In the genomic region with DNA sequence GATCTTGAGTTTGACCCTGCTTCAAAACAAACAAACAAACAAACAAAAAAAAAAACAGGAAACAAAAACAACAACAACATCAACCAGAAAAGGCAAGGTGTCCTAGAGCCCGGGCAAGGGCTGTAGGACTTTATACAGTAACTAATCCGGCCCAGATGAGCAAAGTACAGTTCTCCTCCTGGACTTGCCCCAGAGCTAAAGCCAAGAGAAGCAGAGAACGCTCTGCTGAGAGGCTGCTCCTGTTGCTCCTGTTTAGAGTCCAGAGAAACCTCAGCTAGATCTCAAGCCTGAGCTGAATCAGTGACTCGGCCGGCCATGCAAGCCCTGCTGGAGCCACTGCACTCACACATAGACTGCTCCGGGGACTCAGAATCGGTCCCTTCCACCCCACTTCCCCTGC, we compare ENCODE assay signal across 23 mouse cellular contexts. TPM values are rescaled to one million over a fixed set of nuclear protein-coding genes. Genes with fewer than 3 reads are reported as not detected.
A peak's percentile ranks its signal among the peaks of the same experiment; 100 is the strongest.
DNase-seq lines count a peak whose midpoint lies in the region; ATAC-seq and TF ChIP-seq lines count a peak whose summit lies in the region.
"Had no signal": no experiment of that assay in that cellular context is flagged by ENCODE, and none has a peak within 500 bp of the region (broad histone marks: within the 10 kb centered on the region; RNA-seq: fewer than 3 reads in every experiment).

No protein-coding gene starts in this region.

- H3K27me3 ChIP-seq in kidney, adult 2 months (replicated peaks; ENCODE audit: control insufficient read depth, insufficient read depth, low read length) = no peaks in the 10 kb centered on the region
- H3K27me3 ChIP-seq in kidney, embryonic 16.5 days (ENCODE audit: insufficient read depth, low read length) = no peaks in the 10 kb centered on the region
- H3K27me3 ChIP-seq in kidney, embryonic 15.5 days = no peaks in the 10 kb centered on the region
- H3K27me3 ChIP-seq in hindbrain, postnatal 0 days (ENCODE audit: insufficient read depth, low read length) = no peaks in the 10 kb centered on the region
- H3K27me3 ChIP-seq: limb, embryonic 12.5 days; lung, embryonic 15.5 days had no signal

- no peak for ATAC-seq in kidney, embryonic 16.5 days (ENCODE audit: low FRiP score, low TSS enrichment)
- 0 out of 2 replicates have a peak, but pooled peaks have one; percentile 12 for ATAC-seq in granulocyte monocyte progenitor cell, adult 5-6 weeks (replicated peaks; ENCODE audit: poor library complexity, severe bottlenecking)
- ATAC-seq in kidney, embryonic 15.5 days (replicated peaks; ENCODE audit: low FRiP score) = no peak
- ATAC-seq in megakaryocyte progenitor cell, adult 5-6 weeks (replicated peaks; ENCODE audit: poor library complexity) = 0 out of 2 replicates have a peak, but pooled peaks have one; percentile 13
- ATAC-seq in hindbrain, postnatal 0 days = no peak
- ATAC-seq: forebrain, embryonic 14.5 days; hindbrain, embryonic 16.5 days; midbrain, embryonic 16.5 days had no signal

- H3K4me3 ChIP-seq in kidney, adult 2 months (ENCODE audit: insufficient read depth, low read depth, low read length) = no peak overlapping the region
- no peak overlapping the region for H3K4me3 ChIP-seq in kidney, embryonic 16.5 days (ENCODE audit: low read length)
- no peak overlapping the region for H3K4me3 ChIP-seq in kidney, embryonic 15.5 days (replicated peaks)
- no peak overlapping the region for H3K4me3 ChIP-seq in hindbrain, postnatal 0 days (ENCODE audit: low read length)
- H3K4me3 ChIP-seq: embryonic facial prominence, embryonic 10.5 days; layer of hippocampus, adult 2 months; left cerebral cortex, adult 2 months; limb, embryonic 12.5 days; lung, embryonic 15.5 days had no signal

- H3K4me2 ChIP-seq in kidney, embryonic 16.5 days (replicated peaks; ENCODE audit: low read depth, low read length) = no peak overlapping the region
- no peak overlapping the region for H3K4me2 ChIP-seq in kidney, embryonic 15.5 days
- no peak overlapping the region for H3K4me2 ChIP-seq in hindbrain, postnatal 0 days (ENCODE audit: low read depth, low read length)
- H3K4me2 ChIP-seq: limb, embryonic 12.5 days; lung, embryonic 15.5 days had no signal

- no peak for TF ChIP-seq POLR2A in kidney, adult 2 months (IDR thresholded peaks at IDR 0.05; ENCODE audit: low read depth, low read length)

- peak; percentile 88 for DNase-seq in kidney, adult 2 months
- no peak for DNase-seq in hindbrain, postnatal 0 days (ENCODE audit: low spot score)
- no peak for DNase-seq in ovary, adult 18-20 months (ENCODE audit: low spot score)
- DNase-seq: cerebellum, adult 11 months; cerebellum, postnatal 36 days; heart, adult 18-20 months; heart, postnatal 4 days; spleen, adult 18-20 months had no signal

- no peak overlapping the region for H3K9ac ChIP-seq in kidney, embryonic 16.5 days (replicated peaks; ENCODE audit: low read length)
- no peak overlapping the region for H3K9ac ChIP-seq in kidney, embryonic 15.5 days
- no peak overlapping the region for H3K9ac ChIP-seq in hindbrain, postnatal 0 days (replicated peaks; ENCODE audit: low read length)
- H3K9ac ChIP-seq: limb, embryonic 12.5 days; lung, embryonic 15.5 days had no signal

- peaks cover 11% of the 10 kb centered on the region; the same call in 1 of the 2 replicates for H3K4me1 ChIP-seq in kidney, adult 2 months (ENCODE audit: control insufficient read depth, insufficient read depth, low read length)
- H3K4me1 ChIP-seq in kidney, embryonic 16.5 days (ENCODE audit: insufficient read depth, low read length) = no peaks in the 10 kb centered on the region
- H3K4me1 ChIP-seq in kidney, embryonic 15.5 days = no peaks in the 10 kb centered on the region
- no peaks in the 10 kb centered on the region for H3K4me1 ChIP-seq in hindbrain, postnatal 0 days (ENCODE audit: insufficient read depth, low read length)
- H3K4me1 ChIP-seq: embryonic facial prominence, embryonic 10.5 days; limb, embryonic 12.5 days; lung, embryonic 15.5 days had no signal

- WGBS in kidney, adult 2 months = 58% methylated on average over 7 of the region's 7 CpGs
- WGBS in kidney, embryonic 16.5 days = 61% methylated on average over 7 of the region's 7 CpGs
- whole genome bisulfite sequencing in kidney, embryonic 15.5 days = 77% methylated on average over 7 of the region's 7 CpGs
- 66% methylated on average over 7 of the region's 7 CpGs for WGBS in hindbrain, postnatal 0 days

- H3K27ac ChIP-seq in kidney, adult 2 months (ENCODE audit: insufficient read depth, low read depth, low read length) = peak overlapping the region; percentile 98
- H3K27ac ChIP-seq in kidney, embryonic 16.5 days (ENCODE audit: low read length) = no peak overlapping the region
- H3K27ac ChIP-seq in kidney, embryonic 15.5 days = 0 out of 2 replicates have a peak overlapping the region, but pooled peaks have one; percentile 22
- no peak overlapping the region for H3K27ac ChIP-seq in hindbrain, postnatal 0 days
- H3K27ac ChIP-seq: embryonic facial prominence, embryonic 10.5 days; layer of hippocampus, adult 2 months; left cerebral cortex, adult 2 months; limb, embryonic 12.5 days; lung, embryonic 15.5 days had no signal

- no peaks in the 10 kb centered on the region for H3K9me3 ChIP-seq in kidney, embryonic 16.5 days (ENCODE audit: low read length)
- no peaks in the 10 kb centered on the region for H3K9me3 ChIP-seq in kidney, embryonic 15.5 days (replicated peaks)
- no peaks in the 10 kb centered on the region for H3K9me3 ChIP-seq in hindbrain, postnatal 0 days (ENCODE audit: low read length)
- H3K9me3 ChIP-seq: embryonic facial prominence, embryonic 10.5 days; limb, embryonic 12.5 days; lung, embryonic 15.5 days had no signal

- no peak for TF ChIP-seq CTCF in kidney, adult 2 months (conservative IDR thresholded peaks at IDR 0.05; ENCODE audit: insufficient read depth, insufficient read length, low read depth, low read length)
- no peak for TF ChIP-seq CTCF in hindbrain, postnatal 0 days (IDR thresholded peaks at IDR 0.05; ENCODE audit: low read depth)

- no peaks in the 10 kb centered on the region for H3K36me3 ChIP-seq in kidney, adult 2 months (ENCODE audit: control insufficient read depth, insufficient read depth, low read length)
- H3K36me3 ChIP-seq in kidney, embryonic 16.5 days (ENCODE audit: insufficient read depth, low read length) = no peaks in the 10 kb centered on the region
- no peaks in the 10 kb centered on the region for H3K36me3 ChIP-seq in kidney, embryonic 15.5 days
- H3K36me3 ChIP-seq in hindbrain, postnatal 0 days (ENCODE audit: insufficient read depth, low read length) = no peaks in the 10 kb centered on the region
- H3K36me3 ChIP-seq: embryonic facial prominence, embryonic 10.5 days; limb, embryonic 12.5 days; lung, embryonic 15.5 days had no signal

RNA-seq across cellular contexts. Expression of gene Gp1ba, which starts 8.8 kb away (rescaled TPM):
- polyA plus RNA-seq in kidney, adult 2 months (2012; rRNA removed) = 0.03 TPM in 1 of 2 replicates, not detected in the other
- polyA plus RNA-seq in kidney, embryonic 16.5 days (2015; fragmentation: Nextera tagmentation; extraction: Ambion mirVana) = 0.11 and 0.21 TPM in 2 replicates
- total RNA-seq in granulocyte monocyte progenitor cell, adult 5-6 weeks (2014; fragmentation: Nextera tagmentation) = not detected in 2 replicates
- not detected in 2 replicates for total RNA-seq in granulocyte monocyte progenitor cell, adult 5-6 weeks (2017)
- 0.19 and 0.30 TPM in 2 replicates for polyA plus RNA-seq in kidney, embryonic 15.5 days (2015; fragmentation: Nextera tagmentation; extraction: Ambion mirVana)
- 0.66 and 2.3 TPM in 2 replicates for total RNA-seq in megakaryocyte progenitor cell, adult 5-6 weeks (2015)
- 0.08 and 0.20 TPM in 2 replicates for total RNA-seq in megakaryocyte progenitor cell, adult 5-6 weeks (2017)
- total RNA-seq in hindbrain, postnatal 0 days (2014; rRNA removed) = not detected in 2 replicates
- polyA plus RNA-seq in hindbrain, postnatal 0 days (2015; fragmentation: Nextera tagmentation; extraction: Ambion mirVana) = 0.24 and 0.42 TPM in 2 replicates
- total RNA-seq: layer of hippocampus, adult 2 months; left cerebral cortex, adult 2 months had no signal

RNA-seq across cellular contexts. Expression of gene Chrne, which starts 11.1 kb away (rescaled TPM):
- polyA plus RNA-seq in kidney, adult 2 months (2012; rRNA removed) = 0.86 and 1.0 TPM in 2 replicates
- 0.19 TPM in 1 of 2 replicates, not detected in the other for polyA plus RNA-seq in kidney, embryonic 16.5 days (2015; fragmentation: Nextera tagmentation; extraction: Ambion mirVana)
- not detected in 2 replicates for total RNA-seq in granulocyte monocyte progenitor cell, adult 5-6 weeks (2014; fragmentation: Nextera tagmentation)
- 0.26 TPM in 1 of 2 replicates, not detected in the other for total RNA-seq in granulocyte monocyte progenitor cell, adult 5-6 weeks (2017)
- 0.27 TPM in 1 of 2 replicates, not detected in the other for polyA plus RNA-seq in kidney, embryonic 15.5 days (2015; fragmentation: Nextera tagmentation; extraction: Ambion mirVana)
- total RNA-seq in megakaryocyte progenitor cell, adult 5-6 weeks (2015) = not detected in 2 replicates
- 0.17 TPM in 1 of 2 replicates, not detected in the other for total RNA-seq in megakaryocyte progenitor cell, adult 5-6 weeks (2017)
- total RNA-seq in hindbrain, postnatal 0 days (2014; rRNA removed) = 4.5 TPM in 1 of 2 replicates, not detected in the other
- polyA plus RNA-seq in hindbrain, postnatal 0 days (2015; fragmentation: Nextera tagmentation; extraction: Ambion mirVana) = 0.42 and 0.59 TPM in 2 replicates
- total RNA-seq: heart, adult 18-20 months; heart, postnatal 4 days; layer of hippocampus, adult 2 months; left cerebral cortex, adult 2 months had no signal
- polyA plus RNA-seq: embryonic facial prominence, embryonic 10.5 days; forebrain, embryonic 14.5 days; heart, embryonic 14.5 days; hindbrain, embryonic 16.5 days; limb, embryonic 12.5 days; lung, embryonic 15.5 days; midbrain, embryonic 16.5 days; stomach, embryonic 14.5 days had no signal

RNA-seq across cellular contexts. Expression of gene 4930544D05Rik, which starts 14.5 kb away (rescaled TPM):
- polyA plus RNA-seq in kidney, adult 2 months (2012; rRNA removed) = 0.29 TPM in 1 of 2 replicates, not detected in the other
- polyA plus RNA-seq in kidney, embryonic 16.5 days (2015; fragmentation: Nextera tagmentation; extraction: Ambion mirVana) = not detected in 2 replicates
- 1.2 TPM in 1 of 2 replicates, not detected in the other for total RNA-seq in granulocyte monocyte progenitor cell, adult 5-6 weeks (2014; fragmentation: Nextera tagmentation)
- not detected in 2 replicates for total RNA-seq in granulocyte monocyte progenitor cell, adult 5-6 weeks (2017)
- polyA plus RNA-seq in kidney, embryonic 15.5 days (2015; fragmentation: Nextera tagmentation; extraction: Ambion mirVana) = not detected in 2 replicates
- total RNA-seq in megakaryocyte progenitor cell, adult 5-6 weeks (2015) = not detected in 2 replicates
- total RNA-seq in megakaryocyte progenitor cell, adult 5-6 weeks (2017) = not detected in 2 replicates
- not detected in 2 replicates for total RNA-seq in hindbrain, postnatal 0 days (2014; rRNA removed)
- not detected in 2 replicates for polyA plus RNA-seq in hindbrain, postnatal 0 days (2015; fragmentation: Nextera tagmentation; extraction: Ambion mirVana)
- total RNA-seq: heart, adult 18-20 months; heart, postnatal 4 days had no signal
- polyA plus RNA-seq: embryonic facial prominence, embryonic 10.5 days; forebrain, embryonic 14.5 days; heart, embryonic 14.5 days; hindbrain, embryonic 16.5 days; limb, embryonic 12.5 days; lung, embryonic 15.5 days; midbrain, embryonic 16.5 days; stomach, embryonic 14.5 days; thymus, postnatal 0 days had no signal

RNA-seq across cellular contexts. Expression of gene Rnf167, which starts 16.9 kb away (rescaled TPM):
- polyA plus RNA-seq in kidney, adult 2 months (2012; rRNA removed) = 118 and 123 TPM in 2 replicates
- polyA plus RNA-seq in kidney, embryonic 16.5 days (2015; fragmentation: Nextera tagmentation; extraction: Ambion mirVana) = 130 and 137 TPM in 2 replicates
- total RNA-seq in granulocyte monocyte progenitor cell, adult 5-6 weeks (2014; fragmentation: Nextera tagmentation) = 35.4 and 51.1 TPM in 2 replicates
- total RNA-seq in granulocyte monocyte progenitor cell, adult 5-6 weeks (2017) = 32.7 and 34.6 TPM in 2 replicates
- polyA plus RNA-seq in kidney, embryonic 15.5 days (2015; fragmentation: Nextera tagmentation; extraction: Ambion mirVana) = 115 and 122 TPM in 2 replicates
- 39.3 and 44.8 TPM in 2 replicates for total RNA-seq in megakaryocyte progenitor cell, adult 5-6 weeks (2015)
- 30.7 and 37.4 TPM in 2 replicates for total RNA-seq in megakaryocyte progenitor cell, adult 5-6 weeks (2017)
- 70.2 and 87.3 TPM in 2 replicates for total RNA-seq in hindbrain, postnatal 0 days (2014; rRNA removed)
- polyA plus RNA-seq in hindbrain, postnatal 0 days (2015; fragmentation: Nextera tagmentation; extraction: Ambion mirVana) = 100 and 105 TPM in 2 replicates

RNA-seq across cellular contexts. Expression of gene Slc25a11, which starts 17.1 kb away (rescaled TPM):
- 281 and 284 TPM in 2 replicates for polyA plus RNA-seq in kidney, adult 2 months (2012; rRNA removed)
- 229 and 235 TPM in 2 replicates for polyA plus RNA-seq in kidney, embryonic 16.5 days (2015; fragmentation: Nextera tagmentation; extraction: Ambion mirVana)
- 80.9 and 91.7 TPM in 2 replicates for total RNA-seq in granulocyte monocyte progenitor cell, adult 5-6 weeks (2014; fragmentation: Nextera tagmentation)
- 63.3 and 67.7 TPM in 2 replicates for total RNA-seq in granulocyte monocyte progenitor cell, adult 5-6 weeks (2017)
- 178 and 186 TPM in 2 replicates for polyA plus RNA-seq in kidney, embryonic 15.5 days (2015; fragmentation: Nextera tagmentation; extraction: Ambion mirVana)
- 59.5 and 73.9 TPM in 2 replicates for total RNA-seq in megakaryocyte progenitor cell, adult 5-6 weeks (2015)
- total RNA-seq in megakaryocyte progenitor cell, adult 5-6 weeks (2017) = 46.6 and 52.7 TPM in 2 replicates
- total RNA-seq in hindbrain, postnatal 0 days (2014; rRNA removed) = 154 and 160 TPM in 2 replicates
- polyA plus RNA-seq in hindbrain, postnatal 0 days (2015; fragmentation: Nextera tagmentation; extraction: Ambion mirVana) = 168 and 171 TPM in 2 replicates

Comparison
In these comparisons a context has a peak if more than half of its experiments do, and no peak if none do; other contexts are left out.
1. H3K27ac ChIP-seq: peak in kidney, adult 2 months (single experiment) and kidney, embryonic 15.5 days (single experiment); none in kidney, embryonic 16.5 days (single experiment) and hindbrain, postnatal 0 days (single experiment).
2. ATAC-seq: peak in granulocyte monocyte progenitor cell, adult 5-6 weeks (single experiment) and megakaryocyte progenitor cell, adult 5-6 weeks (single experiment); none in kidney, embryonic 16.5 days (single experiment), kidney, embryonic 15.5 days (single experiment) and hindbrain, postnatal 0 days (single experiment).